Mouse (Mus musculus) heart, postnatal 4 days (tissue): ENCODE results near the gene Tsga10ip. TPM values are rescaled to one million over a fixed set of nuclear protein-coding genes. Genes with fewer than 3 reads are reported as not detected.
"Not testable (repeated sequence)": the region's sequence is repeated elsewhere in the genome, so short reads cannot be mapped to it uniquely, and the experiment has no call there.

ENCODE experiments used
- DNase-seq: peaks from one replicate; pipeline ENCODE4 v3.0.0; 2021
- total RNA-seq, 2 experiments: library from RNA; stranded (reverse); gene quantifications; 2 replicates each; pipeline ENCODE4 v1.2.3; 2021

The Tsga10ip gene
- total RNA-seq, 2 experiments from 2014 or later, result 0.45 to 0.48 TPM

GRCm38 (mm10) chr19:5388011-5388441 is 14.3 kb downstream of the Tsga10ip start:
- DNase-seq, result peak; percentile 46

DNA sequence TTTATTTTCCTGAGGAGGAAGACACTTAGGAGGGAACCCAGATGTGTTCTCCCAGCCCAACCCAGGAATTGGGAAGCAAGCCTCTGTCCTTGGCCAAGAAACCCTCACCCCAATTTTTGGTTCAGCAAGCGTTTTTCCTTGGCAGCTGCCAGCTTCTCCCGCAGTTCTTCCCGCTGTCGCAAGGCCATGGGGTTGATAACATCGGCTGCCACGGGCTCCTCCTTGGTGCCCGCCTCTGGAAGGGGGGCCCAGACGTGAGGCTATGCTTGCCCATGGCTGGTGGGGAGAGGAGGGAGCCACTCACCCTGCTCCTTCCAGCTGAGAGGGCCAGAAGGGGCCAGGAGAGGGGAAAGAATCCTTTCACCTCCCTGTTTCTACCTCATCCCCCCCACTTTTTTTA is 17.6 kb downstream of the Tsga10ip start:
- no peak for DNase-seq

DNA sequence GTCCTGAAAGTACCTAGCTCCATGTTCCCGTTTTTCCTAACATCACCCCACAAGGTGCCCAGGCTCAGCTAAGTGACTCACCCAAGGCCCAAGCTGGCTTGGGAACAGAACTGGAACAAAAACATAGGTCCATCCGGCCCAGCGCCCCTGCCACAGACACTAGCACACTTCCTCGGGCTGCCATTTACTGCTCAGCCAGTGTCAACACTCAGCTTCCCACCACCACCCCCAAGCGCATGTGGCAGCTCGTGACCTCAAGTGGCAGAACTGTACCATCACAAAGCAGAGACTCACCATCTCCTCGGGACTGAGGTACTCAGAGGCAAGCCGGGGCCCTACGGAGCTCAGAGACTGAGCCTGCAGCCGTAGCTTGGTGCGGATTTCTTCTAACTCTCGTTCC is 19.0 kb downstream of the Tsga10ip start:
- no peak for DNase-seq

DNA sequence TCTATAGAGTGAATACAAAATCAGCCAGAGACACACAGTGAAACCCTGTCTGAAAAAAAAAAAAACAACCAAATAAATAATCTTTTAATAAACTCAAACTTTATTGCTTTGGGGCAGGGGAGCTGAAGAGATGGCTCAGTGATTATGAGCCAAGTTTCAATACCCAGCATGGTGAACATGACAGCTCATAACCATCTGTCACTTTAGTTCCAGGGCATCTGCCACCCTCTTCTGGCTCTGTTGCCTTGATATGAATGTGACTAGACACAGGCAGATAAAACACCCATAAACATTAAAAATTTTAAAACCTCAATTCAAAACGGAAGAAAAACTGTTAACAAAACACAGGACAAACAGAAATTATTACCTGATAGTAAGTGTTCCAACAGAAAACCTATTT is 24.9 kb downstream of the Tsga10ip start:
- no peak for DNase-seq

DNA sequence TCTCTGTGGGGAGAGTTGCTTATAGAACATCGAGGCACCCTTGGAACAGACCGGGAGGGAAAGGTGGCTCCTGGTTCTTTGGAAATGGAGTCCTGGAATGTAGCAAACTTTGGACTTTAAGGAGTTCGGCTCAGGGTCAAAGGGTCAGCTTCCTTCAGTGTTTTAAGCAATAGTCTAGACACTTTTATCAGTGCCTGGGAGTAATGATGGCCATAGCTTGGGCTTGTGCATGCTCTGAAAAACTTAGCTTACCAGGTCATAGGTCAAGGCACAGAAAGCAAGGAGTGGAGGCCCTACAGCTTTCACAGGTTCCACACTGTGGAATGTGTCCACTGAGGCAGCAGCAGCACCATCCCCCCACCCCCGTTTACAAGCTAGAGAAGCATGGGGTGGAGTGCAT is 27.6 kb downstream of the Tsga10ip start:
- DNase-seq, result no peak

GRCm38 (mm10) chr19:5374177-5374576 is 28.1 kb downstream of the Tsga10ip start:
- DNase-seq, result no peak

DNA sequence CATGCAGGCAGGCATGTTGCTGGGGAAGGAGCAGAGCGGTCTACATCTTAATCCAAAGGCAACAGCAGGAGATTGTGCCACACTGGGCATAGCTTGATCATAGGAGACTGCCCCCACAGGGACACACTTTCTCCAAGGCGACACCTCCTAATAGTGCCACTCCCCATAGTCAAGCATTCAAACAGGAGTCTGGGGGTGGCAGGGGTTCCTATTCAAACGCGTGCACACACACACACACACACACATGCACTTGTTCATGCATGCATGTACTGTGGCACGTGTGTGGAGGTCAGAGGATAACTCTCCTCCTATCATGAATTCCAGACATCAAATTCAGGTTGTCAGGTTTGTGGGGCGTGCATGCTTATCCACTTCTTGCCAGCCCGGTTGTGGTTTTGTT is 29.6 kb downstream of the Tsga10ip start:
- no peak for DNase-seq

GRCm38 (mm10) chr19:5370932-5371331 is 31.4 kb downstream of the Tsga10ip start:
- DNase-seq, result no peak

- DNase-seq, result peak; percentile 25
These were observed 34.9 kb downstream of the Tsga10ip start for GRCm38 (mm10) chr19:5367455-5367854.

DNA sequence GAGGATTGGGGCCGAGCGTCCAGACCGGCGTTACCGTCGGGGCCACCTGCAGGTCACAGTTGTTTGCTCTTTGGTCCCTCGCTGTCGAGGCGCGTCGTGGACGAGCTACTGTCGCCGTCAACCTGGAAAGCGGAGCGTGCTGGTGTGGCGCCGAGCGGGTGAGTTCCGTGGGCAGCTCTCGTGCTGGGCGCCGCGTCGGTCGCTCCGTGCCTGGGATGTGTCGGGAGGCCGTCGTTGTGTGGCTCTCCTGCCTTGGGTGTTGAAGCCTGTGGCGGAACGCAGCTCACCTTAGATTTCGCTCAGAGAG is 35.3 kb downstream of the Tsga10ip start, which contains the start of gene Banf1:
TSS of gene Banf1 (minus strand) at position 116 of the 307 bp plus-strand sequence.
- no peak for DNase-seq

DNA sequence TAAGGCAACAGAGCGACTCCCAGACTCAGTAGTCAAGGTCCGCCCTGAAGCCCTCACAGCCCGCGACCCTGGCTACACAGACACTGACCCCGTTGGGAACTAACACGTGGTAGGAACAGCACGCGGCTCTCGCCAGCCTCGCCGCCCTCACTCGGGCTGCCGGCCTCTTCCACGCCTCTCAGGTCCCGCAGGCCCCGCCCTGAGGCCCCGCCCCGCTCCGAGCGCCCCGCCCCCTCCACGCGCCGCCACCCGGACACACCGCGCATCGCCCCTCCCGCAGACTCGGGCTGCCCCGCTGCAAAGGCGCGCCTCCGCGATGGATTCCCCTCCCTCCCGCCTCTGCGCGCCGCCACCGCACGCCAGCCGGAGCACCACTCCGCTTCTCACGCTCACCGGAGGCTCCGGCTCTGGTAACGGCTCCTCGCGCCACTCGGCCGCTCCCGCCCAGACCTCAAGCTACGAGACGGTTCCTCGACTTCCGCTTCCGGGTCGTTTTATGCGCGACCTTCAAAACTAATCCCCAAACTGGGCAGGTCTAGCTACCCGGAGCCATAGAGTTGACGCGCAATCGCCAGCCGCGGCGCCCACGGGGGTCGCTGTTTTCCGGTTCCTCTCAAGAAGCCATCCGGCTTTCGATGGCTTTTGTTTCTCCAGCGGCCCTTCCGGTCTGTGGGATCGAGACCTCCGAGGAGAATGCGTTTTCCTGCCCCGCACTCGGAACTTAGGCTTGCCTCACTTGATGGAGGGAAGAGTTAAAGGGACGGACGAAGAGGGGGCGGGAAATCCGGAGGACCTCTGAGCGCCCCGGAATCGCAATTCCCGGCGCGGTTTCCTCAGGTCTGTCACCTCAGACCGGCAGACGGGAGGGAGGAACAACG is 35.9 kb downstream of the Tsga10ip start, which contains the start of gene Eif1ad:
TSS of gene Eif1ad (plus strand) at position 567 of the 878 bp plus-strand sequence.
- DNase-seq, result peak; percentile 95

GRCm38 (mm10) chr19:5365751-5366150 is 36.6 kb downstream of the Tsga10ip start:
- DNase-seq, result no peak

DNA sequence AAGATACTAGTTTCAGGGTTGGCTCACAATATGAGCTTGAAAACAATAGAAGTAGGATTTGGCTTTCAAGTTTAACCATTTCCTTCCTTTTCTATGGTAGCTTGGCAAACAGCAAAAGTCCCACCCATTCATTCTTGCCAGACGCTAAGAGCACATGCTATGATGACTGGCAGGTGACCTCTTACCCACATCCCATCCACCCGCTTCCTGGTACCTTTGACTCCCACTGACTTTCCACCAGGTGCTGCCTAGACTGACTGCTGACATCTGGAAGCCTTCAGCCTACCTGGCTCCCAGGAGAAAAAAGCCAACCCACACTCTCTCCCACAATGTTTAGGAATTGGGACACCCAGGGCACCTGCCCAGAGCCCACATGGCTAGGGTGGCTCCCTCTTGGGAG is 38.2 kb downstream of the Tsga10ip start:
- DNase-seq, result no peak

GRCm38 (mm10) chr19:5362186-5362585 is 40.1 kb downstream of the Tsga10ip start:
- DNase-seq, result no peak

DNA sequence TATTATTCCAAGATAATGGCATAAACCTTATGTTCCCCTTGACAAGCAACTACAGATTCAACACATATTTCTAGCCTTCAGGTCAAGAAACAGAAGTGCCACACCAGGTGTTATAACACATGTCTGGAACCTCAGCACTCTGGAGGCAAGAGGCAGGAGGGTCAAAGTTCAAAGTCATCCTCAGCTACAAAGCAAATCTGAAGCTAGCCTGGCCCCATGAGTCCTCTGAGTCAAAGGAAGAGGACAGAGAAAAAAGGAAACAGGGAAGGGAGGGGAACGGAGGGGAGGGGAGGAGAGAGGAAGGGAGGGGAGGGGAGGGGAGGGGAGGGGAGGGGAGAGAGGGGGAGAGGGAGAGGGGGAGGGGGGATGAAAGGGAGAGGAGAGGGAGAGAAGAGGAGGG is 46.2 kb downstream of the Tsga10ip start:
- DNase-seq, result no peak

GRCm38 (mm10) chr19:5353609-5354008 is 48.7 kb downstream of the Tsga10ip start:
- no peak for DNase-seq

- DNase-seq, result not testable (repeated sequence)
These were observed 52.8 kb downstream of the Tsga10ip start, which contains the start of gene Cst6 for GRCm38 (mm10) chr19:5349502-5349873. Gene Cst6, minus strand, starts transcription at chr19:5349574.

DNA sequence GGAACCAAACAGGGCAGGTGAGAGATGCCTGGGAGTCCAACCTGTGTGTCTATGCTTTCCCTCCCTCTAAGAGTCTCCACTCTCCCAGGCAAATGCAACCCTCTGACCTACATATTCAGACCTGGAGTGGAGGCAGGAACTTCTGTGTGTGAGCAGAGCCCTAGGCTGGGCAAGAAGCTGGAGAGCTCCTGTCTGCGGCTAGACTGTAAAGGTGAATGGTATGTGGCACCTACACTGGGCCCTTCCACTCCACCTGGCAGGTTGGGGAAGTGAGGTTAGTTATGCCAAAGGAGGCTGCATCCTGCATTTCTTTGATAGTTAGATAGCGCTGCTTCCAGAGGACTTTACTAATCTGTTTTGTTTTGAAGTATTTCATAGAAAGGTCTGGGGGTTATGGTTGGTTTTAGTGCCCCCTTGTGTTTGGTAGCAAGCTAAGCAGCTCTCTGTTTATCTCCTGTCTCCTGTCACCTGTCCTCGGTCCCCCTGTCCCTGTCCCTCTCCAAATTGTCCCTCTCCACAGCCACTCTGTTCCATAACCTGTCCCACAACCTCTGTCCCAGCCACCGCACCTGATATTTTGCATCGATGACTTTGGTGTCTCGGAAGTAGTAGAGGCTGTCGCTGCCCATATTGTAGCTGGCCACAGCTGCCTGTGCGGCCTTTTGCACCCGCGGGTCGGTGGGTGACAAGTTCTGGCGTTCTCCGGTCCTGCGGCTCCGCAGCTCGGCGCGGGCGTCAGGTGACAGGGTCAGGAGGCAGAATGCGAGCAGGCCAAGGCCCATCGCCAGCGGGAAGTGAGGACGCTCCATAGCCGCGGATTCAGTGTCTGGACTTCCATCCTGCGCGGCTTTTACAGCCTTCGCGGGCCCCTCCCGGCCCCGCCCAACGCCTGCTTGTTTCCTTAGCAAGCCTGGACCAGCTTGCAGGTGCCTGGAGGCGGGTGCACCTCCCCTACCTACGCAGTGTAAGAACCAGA is 53.5 kb downstream of the Tsga10ip start:
- peak; percentile 22 for DNase-seq

DNA sequence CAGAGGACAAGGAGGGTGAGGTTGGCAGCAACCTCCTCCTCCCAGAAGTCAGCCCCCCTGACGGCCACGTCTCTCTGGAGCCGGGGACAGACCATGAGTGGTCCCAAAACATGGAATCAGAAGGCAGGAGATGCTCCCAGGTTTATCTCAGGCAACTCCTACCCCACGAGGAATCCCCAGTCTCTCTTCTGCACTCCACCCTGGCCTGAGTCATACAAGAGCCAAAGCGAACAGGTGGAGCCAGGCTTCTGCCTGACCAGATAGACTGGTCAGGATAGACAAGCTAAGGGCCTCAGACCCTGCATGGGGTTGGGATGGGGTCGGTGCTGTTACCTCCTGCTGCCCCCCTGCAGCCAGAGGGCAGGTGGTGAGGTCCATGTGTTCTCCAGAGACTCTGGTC is 54.3 kb downstream of the Tsga10ip start:
- no peak for DNase-seq

DNA sequence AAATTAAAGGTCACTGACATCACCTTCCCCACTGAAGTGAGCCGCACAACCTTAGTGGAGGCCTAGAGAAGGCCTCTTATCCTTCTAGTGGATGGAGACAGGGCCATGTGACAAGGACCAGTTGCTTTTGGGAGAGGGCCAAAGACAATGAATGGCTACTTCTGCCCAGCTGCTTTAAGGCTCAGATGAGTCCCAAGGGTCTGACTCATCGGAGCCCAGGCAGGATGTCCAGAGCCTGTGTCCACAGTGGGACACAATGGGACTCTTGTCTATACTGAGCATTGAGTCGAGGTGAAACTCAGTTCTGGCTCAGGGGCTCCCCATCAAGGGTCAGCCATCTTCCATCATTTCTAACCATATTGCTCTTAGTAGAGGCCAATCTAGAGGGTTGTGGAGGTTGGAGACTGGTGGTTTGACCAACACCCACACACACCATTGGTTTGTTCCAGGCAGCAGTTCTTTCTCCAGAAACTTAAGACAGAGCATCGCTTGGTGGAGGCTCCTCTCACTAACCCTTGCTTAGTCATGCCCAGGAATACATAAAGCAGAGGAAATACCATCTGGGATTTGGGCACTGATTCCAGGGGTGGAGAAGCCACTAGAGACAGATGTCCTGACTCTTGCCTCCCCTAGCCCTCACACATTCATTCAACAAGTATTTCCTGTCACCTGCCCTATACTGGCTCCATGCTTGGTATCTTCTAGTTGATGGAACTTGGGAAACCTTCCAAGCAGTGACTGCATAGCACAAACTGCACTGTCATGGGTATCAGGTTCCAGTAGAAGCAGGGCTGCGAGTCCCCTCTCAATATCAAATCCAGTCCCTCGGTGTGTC is 56.8 kb downstream of the Tsga10ip start:
- peak; percentile 61 for DNase-seq

DNA sequence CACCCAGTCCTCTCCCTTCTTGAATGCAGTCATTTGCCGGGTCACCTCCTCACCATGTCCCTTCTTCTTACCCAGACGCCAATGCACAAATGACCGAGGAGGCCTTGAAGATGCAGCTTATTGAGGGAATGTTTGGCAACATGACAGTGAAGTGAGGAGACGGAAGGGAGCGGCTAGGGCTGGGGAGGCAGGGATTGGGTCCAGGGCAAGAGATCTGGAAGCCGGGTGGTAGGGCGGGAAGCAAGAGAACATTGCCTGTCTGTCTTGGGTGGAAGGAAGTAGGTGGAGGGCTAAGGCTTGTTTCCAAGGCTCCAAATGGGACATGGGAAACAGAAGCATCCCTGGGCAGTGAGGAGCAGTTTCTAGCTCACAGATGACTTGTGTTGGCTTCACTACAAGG is 61.0 kb downstream of the Tsga10ip start:
- DNase-seq, result no peak
